Mouse (Mus musculus): Measurements from ENCODE around the gene Cspg5. TPM values are rescaled to one million over a fixed set of nuclear protein-coding genes. Genes with fewer than 3 reads are reported as not detected.

The Cspg5 gene
- total RNA-seq, 1 experiment from 2014 or later: 0.70 TPM

GRCm38 (mm10) chr9:110304516-110304915 is 60.9 kb downstream of the Cspg5 start:
- no peak for ATAC-seq (ENCODE audit: extremely low read depth, insufficient number of reproducible peaks, low FRiP score, poor library complexity, severe bottlenecking)

DNA sequence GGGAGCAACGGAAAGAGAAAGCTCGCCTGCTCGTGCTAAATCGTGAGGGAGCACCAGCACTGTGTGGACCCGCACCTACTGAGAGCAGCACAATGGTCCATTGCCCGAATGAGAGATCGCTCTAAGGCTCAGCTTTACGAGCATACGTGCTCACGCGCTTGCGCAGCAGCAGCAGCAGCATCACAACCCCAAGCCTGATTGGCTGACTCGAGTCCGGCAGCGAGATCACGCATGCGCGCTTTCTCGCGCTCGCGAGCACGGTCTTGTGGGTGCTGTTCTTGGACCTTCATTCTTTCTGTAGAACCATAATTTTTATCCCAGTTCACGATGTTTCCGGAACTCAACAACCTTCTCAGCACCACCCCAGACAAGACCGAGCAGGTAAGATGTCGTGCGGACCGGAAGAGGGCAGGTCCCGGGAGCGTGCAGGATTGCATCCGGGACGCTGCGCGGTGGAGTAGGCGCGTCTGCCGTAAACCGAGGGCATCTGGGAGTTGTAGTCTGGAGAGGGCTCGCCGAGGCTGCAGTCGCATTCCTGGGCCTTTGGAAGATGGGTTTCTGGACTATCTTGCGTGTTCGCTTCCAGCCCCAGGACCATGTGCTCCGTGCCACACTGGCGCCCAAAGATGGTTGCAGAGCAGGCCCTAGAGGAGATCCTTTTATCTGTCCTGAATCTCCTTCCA is 61.5 kb downstream of the Cspg5 start, which contains the start of gene Elp6:
Elp6 (plus strand) TSS at position 205 of the 683 bp plus-strand sequence.
- peak; percentile 93 for ATAC-seq (ENCODE audit: extremely low read depth, insufficient number of reproducible peaks, low FRiP score, poor library complexity, severe bottlenecking)

DNA sequence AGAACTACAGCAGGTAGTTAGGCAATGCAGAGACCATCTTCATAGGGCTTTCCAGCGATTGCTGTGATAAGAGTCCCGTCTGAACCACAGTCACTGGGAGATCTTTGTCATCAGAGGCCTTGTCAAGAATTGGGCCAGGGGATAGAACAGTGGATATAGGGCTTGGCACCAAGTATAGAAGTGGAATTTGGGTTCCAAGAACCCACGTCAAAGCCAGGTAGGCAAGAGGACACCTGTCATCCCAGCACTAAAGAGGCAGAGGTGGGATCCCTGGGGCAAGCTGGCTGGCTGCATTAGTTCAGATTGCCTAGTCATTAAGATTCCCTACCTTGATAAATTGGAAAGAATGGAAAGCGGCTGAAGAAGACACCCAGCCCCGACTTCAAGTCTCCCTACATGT is 62.8 kb downstream of the Cspg5 start:
- no peak for ATAC-seq (ENCODE audit: extremely low read depth, insufficient number of reproducible peaks, low FRiP score, poor library complexity, severe bottlenecking)

Other genes with a start within 250 kb of the Cspg5 start
- gene Smarcc1, start 126.1 kb upstream of the Cspg5 start, total RNA-seq (2017): 33.5 and 35.1 TPM in 2 replicates
- gene Dhx30, start 126.0 kb upstream of the Cspg5 start, total RNA-seq (2017): 45.9 and 54.4 TPM in 2 replicates
- 3.5 and 3.6 TPM in 2 replicates for gene Elp6, start 61.4 kb downstream of the Cspg5 start, total RNA-seq (2017)
- 18.2 and 20.4 TPM in 2 replicates for gene Scap, start 89.5 kb downstream of the Cspg5 start, total RNA-seq (2017)
- 14.7 and 15.6 TPM in 2 replicates for gene Ptpn23, start 164.4 kb downstream of the Cspg5 start, total RNA-seq (2017)
- 17.9 and 25.6 TPM in 2 replicates for gene Ngp, start 176.0 kb downstream of the Cspg5 start, total RNA-seq (2017)
- 41.9 and 42.6 TPM in 2 replicates for gene Klhl18, start 232.9 kb downstream of the Cspg5 start, total RNA-seq (2017)
- 5.1 and 5.4 TPM in 2 replicates for gene Kif9, start 233.2 kb downstream of the Cspg5 start, total RNA-seq (2017)

Measured in neutrophil, adult 5-6 weeks (primary cell).